Mouse (Mus musculus) small intestine, adult 2 months (tissue): ENCODE data around the gene Mapk6.

Experiments
- CTCF ChIP-seq: fragments of 200-500 bp; IDR thresholded peaks from 2 replicates; pipeline ENCODE4 v1.5.1; 2012; ENCODE audit warnings: low read depth, mild to moderate bottlenecking, control low read depth, inconsistent platforms, low read length, moderate library complexity, mixed read lengths; ENCODE audit not compliant: insufficient replicate concordance, insufficient read length; ENCODE audit errors: extremely low read depth
- POLR2A ChIP-seq: fragments of 200-500 bp; IDR thresholded peaks from 2 replicates; pipeline ENCODE4 v1.6.1; 2012; ENCODE audit warnings: low read depth, mild to moderate bottlenecking, control low read depth, inconsistent platforms, low read length, moderate library complexity

GRCm38 (mm10) chr9:75393251-75393650 is 16.6 kb downstream of the Mapk6 start:
- TF ChIP-seq POLR2A (no peak), CTCF (no peak)
